Mouse (Mus musculus): ENCODE measurements around the gene Znhit1. TPM values are rescaled to one million over a fixed set of nuclear protein-coding genes. Genes with fewer than 3 reads are reported as not detected.

Znhit1 gene
- polyA plus RNA-seq, 1 experiment from 2014 or later, result 102 TPM

DNA sequence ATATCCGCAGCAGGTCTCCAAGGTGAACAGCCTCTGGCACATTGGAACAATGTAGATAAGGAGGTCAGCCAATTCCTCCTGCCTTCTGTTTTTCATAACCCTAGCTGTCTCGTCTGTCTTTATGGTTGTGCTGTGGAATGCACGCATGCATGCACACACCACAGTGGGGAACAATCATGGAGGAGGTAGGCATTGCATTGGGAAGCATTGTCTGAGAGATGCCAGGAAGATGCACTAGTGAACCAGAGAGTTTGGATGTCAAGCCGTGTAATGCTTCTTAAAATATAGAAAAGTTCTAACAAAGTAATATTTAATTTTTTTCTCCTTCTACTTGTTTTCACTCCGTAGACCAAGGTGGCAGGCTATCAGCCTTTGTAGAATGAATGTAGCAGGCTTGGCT lies 54.9 kb downstream of the Znhit1 start:
- H3K36me3 ChIP-seq, result no peaks in the 10 kb centered on the region
- no peak overlapping the region for H3K27ac ChIP-seq
- no peak overlapping the region for H3K4me2 ChIP-seq
- H3K9ac ChIP-seq, result no peak overlapping the region
- no peak overlapping the region for H3K4me3 ChIP-seq (replicated peaks)
- no peak for ATAC-seq (replicated peaks; ENCODE audit: low FRiP score)
- 75% methylated on average over 5 of the region's 5 CpGs for WGBS
- H3K9me3 ChIP-seq (replicated peaks), result no peaks in the 10 kb centered on the region
- H3K4me1 ChIP-seq, result no peaks in the 10 kb centered on the region
- no peaks in the 10 kb centered on the region for H3K27me3 ChIP-seq

MicroRNA genes within 50 kb of the gene (microRNA counts, 519-probe panel; counts per million panel counts)
- microRNA mmu-miR-702, result 31.7 counts per million

Small RNAs within 50 kb of the gene (microRNA-seq; reads per million reads assigned to microRNA genes)
- 12.4 reads per million, percentile 31 among the genes with 10 or more reads in this experiment for gene Mir702

Other genes with a start within 250 kb of the Znhit1 start
- gene Col26a1, start 104.8 kb downstream of the Znhit1 start, polyA plus RNA-seq (2015; fragmentation: Nextera tagmentation; extraction: Ambion mirVana), result 51.1 and 62.5 TPM in 2 replicates
- gene Ift22, start 79.9 kb downstream of the Znhit1 start, polyA plus RNA-seq (2015; fragmentation: Nextera tagmentation; extraction: Ambion mirVana), result 74.0 and 78.8 TPM in 2 replicates
- gene Fis1, start 34.7 kb downstream of the Znhit1 start, polyA plus RNA-seq (2015; fragmentation: Nextera tagmentation; extraction: Ambion mirVana), result 284 and 294 TPM in 2 replicates
- gene Cldn15, start 21.4 kb downstream of the Znhit1 start, polyA plus RNA-seq (2015; fragmentation: Nextera tagmentation; extraction: Ambion mirVana), result 3.0 and 4.1 TPM in 2 replicates
- 42.9 and 52.5 TPM in 2 replicates for gene Plod3, start 1.0 kb downstream of the Znhit1 start, polyA plus RNA-seq (2015; fragmentation: Nextera tagmentation; extraction: Ambion mirVana)
- gene Vgf, start 38.4 kb upstream of the Znhit1 start, polyA plus RNA-seq (2015; fragmentation: Nextera tagmentation; extraction: Ambion mirVana), result 0.10 and 0.55 TPM in 2 replicates
- 181 and 194 TPM in 2 replicates for gene Ap1s1, start 58.1 kb upstream of the Znhit1 start, polyA plus RNA-seq (2015; fragmentation: Nextera tagmentation; extraction: Ambion mirVana)
- gene Serpine1, start 84.2 kb upstream of the Znhit1 start, polyA plus RNA-seq (2015; fragmentation: Nextera tagmentation; extraction: Ambion mirVana), result 0.45 and 0.48 TPM in 2 replicates
- gene Trim56, start 128.2 kb upstream of the Znhit1 start, polyA plus RNA-seq (2015; fragmentation: Nextera tagmentation; extraction: Ambion mirVana), result 7.9 and 9.0 TPM in 2 replicates
- 0.09 TPM in 1 of 2 replicates, not detected in the other for gene Muc3, start 161.3 kb upstream of the Znhit1 start, polyA plus RNA-seq (2015; fragmentation: Nextera tagmentation; extraction: Ambion mirVana)
- gene Muc3a, start 224.4 kb upstream of the Znhit1 start, polyA plus RNA-seq (2015; fragmentation: Nextera tagmentation; extraction: Ambion mirVana), result 0.33 and 0.34 TPM in 2 replicates